Mouse (Mus musculus) left cerebral cortex, postnatal 25 days (tissue): ENCODE measurements around the gene Tmtc2. TPM values are rescaled to one million over a fixed set of nuclear protein-coding genes. Genes with fewer than 3 reads are reported as not detected.

Experiments
- DNase-seq, 2 experiments: peaks; one replicate each; pipeline ENCODE4 v3.0.0; 2022; ENCODE audit warnings: low spot score in 2 of 2, mixed read lengths in 1 of 2
- intact Hi-C: fragments of 180-260 bp; cut with DNase I; formaldehyde crosslinking; loops from one replicate; pipeline ENCODE4 v1.15.1; 2025
- total RNA-seq, 2 experiments: library from RNA; stranded (reverse); gene quantifications; 2 replicates each; pipeline ENCODE4 v1.2.3; 2021

Tmtc2 gene
- 10 to 100 TPM in 1 of 2 experiments, 1 to 10 TPM in 1; 9.9 to 10.4 TPM for total RNA-seq

DNA sequence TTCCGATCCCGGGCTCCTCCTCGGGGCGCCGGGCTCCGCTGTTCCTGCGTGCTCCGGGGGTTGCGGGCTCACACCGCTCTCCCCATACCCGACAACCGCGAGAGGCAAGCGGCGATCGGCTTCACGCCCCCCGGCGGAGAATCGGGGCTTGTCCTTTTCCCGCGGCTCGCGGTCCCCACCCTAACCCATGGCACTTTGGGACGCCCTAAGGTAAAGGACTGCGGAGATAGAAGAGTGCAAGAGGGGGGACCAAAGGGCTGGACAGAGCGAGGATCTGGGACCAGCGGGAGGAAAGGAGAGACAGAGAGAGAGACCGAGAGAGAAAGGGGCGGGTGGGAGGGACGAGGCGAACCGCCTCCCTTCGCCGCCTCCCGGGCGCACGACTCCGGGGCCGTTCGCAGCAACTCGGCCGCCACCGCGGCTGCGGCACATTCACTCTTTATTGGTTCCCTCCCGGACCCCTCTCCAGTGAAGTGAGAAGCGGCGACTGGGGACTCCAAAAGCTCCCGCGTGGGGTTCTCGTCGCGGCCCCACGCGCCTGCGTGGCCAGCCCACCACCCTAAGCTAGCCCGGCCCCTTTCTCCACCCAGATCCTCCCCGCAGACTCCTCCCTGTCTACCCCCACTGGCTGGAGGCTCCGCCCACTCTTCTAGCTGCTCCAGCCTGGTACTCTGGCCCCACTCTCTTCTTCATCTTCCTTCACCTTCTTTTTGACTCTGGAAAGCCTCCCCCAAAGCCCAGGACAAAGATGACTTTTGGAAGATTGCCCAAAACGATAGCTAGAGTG lies at the start of gene Tmtc2:
Gene Tmtc2, minus strand, starts transcription at position 544 of the 787 bp plus-strand sequence.
- peak; percentile 86 to 92 for DNase-seq
- intact Hi-C loops, result loop anchor here (2.0 to 10.0 kb wide), 6 partner anchors 92 to 1787 kb away; no protein-coding TSS in a partner anchor

DNA sequence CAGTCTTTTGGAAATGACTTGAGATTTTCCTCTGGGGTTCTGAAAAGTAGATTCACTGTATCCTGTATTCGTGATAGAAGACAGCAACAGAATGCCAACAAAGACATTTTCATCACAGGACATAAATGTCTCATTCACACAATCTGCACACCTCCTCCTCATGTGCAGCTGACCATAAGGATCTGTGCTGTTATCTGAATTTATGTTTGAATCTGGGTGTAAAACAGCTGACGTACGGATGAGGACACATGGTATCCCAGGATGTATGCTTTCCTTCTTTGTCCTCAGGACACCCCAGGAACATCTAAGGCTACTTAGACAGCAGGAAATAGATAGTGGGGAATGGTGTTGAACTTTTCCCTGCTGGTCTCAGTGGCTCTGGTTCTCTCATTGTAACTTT lies 37.9 kb upstream of the Tmtc2 start:
- intact Hi-C loops, result no loop called here
- peak in 1 of 2 experiments; percentile 57 for DNase-seq

DNA sequence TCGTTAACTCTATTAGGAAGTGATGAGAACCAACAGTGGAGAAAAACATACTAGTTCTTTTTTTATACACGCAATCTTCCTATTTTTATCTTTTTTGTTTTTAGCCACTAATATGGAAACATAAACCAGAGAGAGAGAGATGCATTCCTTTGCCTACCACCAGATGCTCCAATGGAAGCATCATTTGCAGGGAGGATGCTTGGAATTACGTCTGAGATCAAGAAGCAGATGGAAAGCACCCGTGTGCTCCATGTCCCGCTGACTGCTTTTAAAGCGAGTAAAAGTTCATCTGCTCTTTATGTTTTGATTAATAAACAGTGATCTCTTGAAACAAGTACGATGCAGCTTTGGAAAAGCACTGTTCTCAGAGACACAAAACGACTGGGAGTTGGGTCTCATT lies 24.6 kb upstream of the Tmtc2 start:
- no peak for DNase-seq
- intact Hi-C loops, result no loop called here

DNA sequence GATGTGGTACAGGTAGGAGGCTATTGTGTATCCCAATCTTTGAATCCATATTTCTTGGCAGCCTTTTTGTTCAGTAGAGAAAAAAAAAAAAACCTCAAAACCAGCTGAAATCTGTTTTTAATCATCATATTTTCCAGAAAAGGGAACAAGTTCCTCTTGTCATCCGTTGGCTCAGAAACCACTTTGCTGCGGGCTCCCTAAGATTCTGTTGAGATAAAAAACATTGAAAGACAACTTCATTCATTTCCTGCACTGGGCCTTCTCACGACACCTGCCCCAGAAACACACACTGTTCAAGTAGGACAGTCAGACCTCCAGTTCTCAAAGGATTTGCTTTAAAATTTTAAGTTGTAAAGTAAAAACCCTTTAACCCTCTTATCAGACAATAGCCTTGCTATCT lies 23.0 kb upstream of the Tmtc2 start:
- intact Hi-C loops, result no loop called here
- DNase-seq, result no peak

DNA sequence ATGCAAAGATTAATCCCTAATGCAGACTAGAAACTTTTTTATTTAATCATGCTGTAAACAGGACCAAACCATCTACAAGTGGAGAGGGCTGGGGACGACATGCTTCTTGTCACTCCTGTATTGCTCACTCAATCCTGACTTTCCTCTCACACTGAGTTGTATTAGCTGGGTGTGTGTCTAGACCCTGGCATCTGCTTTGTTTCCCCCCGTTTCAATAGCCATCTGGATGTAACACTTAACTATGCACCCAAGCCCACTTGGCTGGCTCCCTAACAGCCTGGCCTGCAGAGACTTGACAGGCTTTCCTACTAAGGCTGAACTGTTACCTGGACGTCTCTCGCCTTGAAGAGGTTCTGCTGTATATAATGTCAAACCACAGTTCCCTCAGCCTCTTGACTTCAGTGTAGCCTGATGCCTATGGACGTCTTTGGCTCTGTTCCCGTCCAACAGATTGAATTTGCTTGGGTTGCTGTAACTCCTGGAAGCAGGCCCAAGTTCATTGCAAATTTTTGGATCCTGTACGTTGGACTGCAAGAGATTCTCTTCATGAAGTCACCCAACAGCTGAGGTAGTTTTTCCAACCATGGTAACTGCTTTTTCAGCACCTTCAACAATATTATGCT lies 21.3 kb upstream of the Tmtc2 start:
- DNase-seq, result no peak
- intact Hi-C loops, result no loop called here

DNA sequence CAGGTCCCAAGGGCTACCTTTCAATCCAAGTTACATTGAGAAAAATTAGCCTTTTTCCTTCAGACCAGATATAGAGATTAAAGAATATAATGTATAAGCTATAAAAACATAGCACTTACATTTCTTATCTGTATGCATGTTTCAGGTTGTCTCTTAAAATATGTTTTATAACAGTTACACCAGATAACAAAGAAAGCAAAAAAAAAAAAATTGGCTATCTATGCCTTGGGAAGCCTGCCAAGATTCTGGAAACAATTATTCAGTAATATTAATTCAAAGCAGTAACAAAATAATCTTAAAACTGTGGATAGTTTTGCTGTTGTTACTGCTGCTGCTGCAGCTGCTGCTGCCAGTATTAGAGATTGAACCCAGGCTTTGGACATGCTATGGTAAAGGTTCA lies 13.9 kb upstream of the Tmtc2 start:
- intact Hi-C loops, result no loop called here
- DNase-seq, result no peak

DNA sequence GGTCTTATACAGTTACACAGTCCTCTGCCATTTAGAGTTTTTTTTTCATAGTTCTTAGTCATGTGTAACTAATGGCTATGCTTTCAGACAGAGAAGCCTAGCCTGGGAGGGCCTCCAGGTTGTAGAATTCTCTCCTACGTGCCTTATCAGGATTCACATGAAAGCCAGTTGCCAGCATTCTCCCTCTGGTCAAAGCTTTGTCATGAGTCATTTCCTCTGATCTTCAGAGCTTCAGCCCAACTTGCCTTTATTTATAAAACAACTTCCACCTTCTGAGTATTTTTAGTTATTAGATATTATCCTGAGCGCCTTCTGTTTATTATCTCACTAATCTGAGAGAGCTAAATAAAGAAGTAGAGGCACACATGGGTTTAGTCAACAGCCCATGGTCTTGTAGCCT lies 5.1 kb upstream of the Tmtc2 start:
- intact Hi-C loops, result loop anchor here (5.0 to 10.0 kb wide), 3 partner anchors 133 to 1595 kb away; no protein-coding TSS in a partner anchor
- DNase-seq, result no peak

DNA sequence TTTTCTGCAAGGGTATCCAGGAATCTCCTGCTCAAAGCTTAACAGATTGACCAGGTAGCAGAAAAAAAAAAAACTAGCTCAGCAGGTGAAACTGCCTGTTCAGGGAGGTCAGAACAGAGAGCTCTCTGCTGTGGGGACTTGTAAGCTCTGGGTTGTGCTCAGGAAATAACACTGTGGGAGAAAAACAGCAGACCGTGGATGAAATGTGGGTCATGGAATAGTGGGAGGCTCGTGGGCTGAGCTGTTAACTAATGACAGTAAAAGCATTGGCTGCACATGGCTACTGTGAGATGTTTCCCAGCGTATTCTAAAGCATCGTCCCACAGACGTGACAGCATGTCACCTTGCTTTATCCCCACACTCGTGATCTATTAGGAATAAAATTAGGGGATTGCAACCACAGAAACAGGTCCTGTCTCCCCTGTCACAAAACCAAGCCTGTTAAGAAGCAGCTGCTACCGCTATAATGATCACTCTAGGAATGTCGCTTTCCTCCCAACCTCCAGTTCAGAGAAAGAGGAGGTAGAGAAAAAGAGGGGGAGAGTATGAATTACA lies 4.1 kb upstream of the Tmtc2 start:
- peak; percentile 21 to 64 for DNase-seq
- intact Hi-C loops, result loop anchor here (5.0 to 10.0 kb wide), 3 partner anchors 134 to 1594 kb away; no protein-coding TSS in a partner anchor

DNA sequence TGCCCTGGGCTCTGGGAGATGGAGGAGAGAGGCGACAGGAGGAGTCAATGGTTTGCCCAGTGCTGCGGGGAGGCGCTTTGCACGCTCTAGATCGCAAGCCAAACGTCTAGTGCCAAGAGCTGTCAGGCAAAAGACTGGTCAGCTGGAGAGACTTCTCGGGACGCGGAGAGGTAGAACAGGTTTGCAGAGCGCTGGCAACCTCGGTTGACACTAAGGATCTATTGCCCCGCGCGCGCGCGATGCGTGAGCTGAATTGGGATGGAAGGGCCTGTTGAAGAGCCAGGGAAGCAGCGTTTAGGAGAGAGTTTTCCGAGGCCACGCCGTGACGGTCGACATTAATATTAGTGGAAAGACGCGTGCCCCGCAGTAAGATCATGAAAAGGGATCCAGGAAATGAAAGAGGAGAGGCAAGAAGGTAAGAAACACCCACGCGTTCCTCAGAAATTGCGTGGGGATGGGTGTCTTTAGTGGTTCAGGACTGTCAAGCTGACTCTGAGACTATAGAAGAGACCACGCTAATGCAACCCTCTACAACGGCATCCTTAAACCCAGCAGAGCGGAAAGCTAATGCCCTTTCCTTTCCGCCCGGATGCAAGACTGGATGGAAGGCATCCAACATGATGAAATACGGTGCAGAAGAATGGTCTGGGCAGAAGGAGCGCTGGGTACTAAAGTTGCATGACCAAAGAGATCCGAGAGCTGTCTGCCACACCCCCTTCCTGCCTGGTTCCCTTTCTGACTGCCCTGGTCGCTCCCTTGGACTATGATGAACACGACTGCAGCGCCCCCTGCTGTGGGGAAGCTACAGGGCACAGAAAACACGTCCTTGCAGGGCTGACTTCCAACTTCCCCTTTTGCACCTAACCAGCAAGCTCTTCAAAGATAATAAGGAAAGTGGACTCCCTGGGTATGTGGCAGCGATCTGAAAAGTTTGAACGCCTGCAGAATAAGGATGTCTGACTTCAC lies 727 bp upstream of the Tmtc2 start:
- DNase-seq, result peak; percentile 91 to 96
- intact Hi-C loops, result loop anchor here (2.0 to 10.0 kb wide), 7 partner anchors 93 to 1788 kb away; no protein-coding TSS in a partner anchor

DNA sequence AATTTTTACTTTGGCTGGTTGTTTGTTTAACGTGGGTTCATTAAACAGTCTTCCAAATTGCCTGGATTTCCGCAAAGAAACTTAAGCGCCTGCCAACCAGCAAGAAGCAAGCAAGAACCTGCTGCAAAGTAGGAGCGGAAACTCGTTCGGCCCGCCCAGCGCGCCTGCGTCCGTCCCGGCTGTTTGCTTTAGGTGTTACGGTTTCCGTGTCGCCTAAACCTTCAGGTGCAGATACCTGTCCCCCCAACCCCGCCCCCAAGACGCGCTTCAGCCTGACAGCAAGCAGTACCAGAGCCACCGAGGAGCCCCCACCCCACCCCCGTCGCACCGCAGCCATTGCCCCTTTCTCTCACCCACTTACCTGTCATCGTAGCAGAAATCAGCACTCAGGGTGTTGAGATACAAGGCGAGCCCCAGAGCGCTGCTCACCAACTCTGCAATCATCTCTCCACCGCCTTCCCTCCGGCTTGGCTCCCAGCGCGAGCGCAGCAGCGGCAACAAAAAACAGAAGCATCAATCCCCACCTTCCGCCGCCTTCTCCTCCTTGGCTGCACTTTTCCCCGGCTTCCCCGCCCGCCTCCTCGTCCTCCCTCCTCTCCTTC lies 844 bp downstream of the Tmtc2 start:
- intact Hi-C loops, result loop anchor here (5.0 to 10.0 kb wide), 5 partner anchors 91 to 1786 kb away; no protein-coding TSS in a partner anchor
- peak; percentile 22 to 62 for DNase-seq

DNA sequence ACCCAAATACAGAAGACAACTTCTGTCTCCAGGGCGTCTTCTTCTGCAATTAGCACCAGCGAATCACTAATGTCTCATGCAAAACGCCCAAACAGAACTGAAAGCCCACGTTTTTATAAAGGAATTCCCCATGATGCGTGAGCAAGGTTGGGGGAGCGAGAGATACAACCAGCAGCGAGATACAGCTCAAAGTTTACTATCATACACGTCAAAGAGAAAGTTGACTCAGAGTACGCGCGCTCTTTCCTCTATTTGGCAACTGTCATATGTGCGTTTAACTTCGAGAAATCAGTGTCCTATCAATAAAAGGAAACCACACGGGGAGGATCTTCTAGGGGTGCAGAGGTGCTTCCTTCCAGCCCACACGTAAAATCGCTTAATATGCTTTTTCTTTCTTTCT lies 1.4 kb downstream of the Tmtc2 start:
- intact Hi-C loops, result loop anchor here (5.0 to 10.0 kb wide), 5 partner anchors 91 to 1786 kb away; no protein-coding TSS in a partner anchor
- DNase-seq, result peak in 1 of 2 experiments; percentile 29

DNA sequence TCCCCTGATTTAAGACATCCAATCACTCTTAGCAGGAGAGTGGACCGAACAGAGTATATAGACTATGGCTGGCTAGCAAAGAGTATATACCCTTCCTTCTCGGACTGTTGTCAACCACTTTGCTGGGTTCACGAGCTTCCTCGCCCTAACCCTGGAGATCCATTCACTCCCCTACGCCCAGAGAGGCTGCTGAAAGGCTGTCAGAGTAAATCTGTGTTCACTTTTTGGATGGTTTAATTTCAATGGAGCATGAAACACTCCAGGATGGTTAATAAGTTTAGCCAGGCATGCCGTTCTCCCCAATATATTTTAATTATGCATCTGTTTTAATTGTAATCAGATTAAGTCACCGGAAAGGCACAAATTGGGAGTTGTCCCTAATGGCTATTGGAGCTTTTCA lies 1.9 kb downstream of the Tmtc2 start:
- intact Hi-C loops, result loop anchor here (5.0 to 10.0 kb wide), 5 partner anchors 90 to 1785 kb away; no protein-coding TSS in a partner anchor
- DNase-seq, result no peak

DNA sequence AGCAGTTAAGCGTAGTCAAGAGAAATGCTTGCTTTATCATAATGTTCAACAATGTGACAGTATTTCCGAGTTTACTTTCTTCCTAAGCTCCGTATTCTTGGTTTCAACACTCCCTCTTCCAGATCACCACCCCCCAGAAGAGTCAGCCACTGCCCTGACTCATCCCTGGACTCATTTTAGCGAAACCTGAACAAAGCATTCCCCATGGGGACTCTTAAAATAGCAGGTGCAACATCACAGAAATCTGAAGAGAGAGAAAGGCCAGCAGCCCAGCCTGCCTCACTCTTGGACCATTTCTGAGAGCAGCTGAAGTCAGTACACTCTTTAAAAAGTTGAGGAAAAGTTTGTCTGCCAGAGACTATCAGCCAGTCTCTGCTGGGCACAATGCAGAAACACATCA lies 2.4 kb downstream of the Tmtc2 start:
- DNase-seq, result peak in 1 of 2 experiments; percentile 45
- intact Hi-C loops, result loop anchor here (5.0 to 10.0 kb wide), 5 partner anchors 90 to 1785 kb away; no protein-coding TSS in a partner anchor

DNA sequence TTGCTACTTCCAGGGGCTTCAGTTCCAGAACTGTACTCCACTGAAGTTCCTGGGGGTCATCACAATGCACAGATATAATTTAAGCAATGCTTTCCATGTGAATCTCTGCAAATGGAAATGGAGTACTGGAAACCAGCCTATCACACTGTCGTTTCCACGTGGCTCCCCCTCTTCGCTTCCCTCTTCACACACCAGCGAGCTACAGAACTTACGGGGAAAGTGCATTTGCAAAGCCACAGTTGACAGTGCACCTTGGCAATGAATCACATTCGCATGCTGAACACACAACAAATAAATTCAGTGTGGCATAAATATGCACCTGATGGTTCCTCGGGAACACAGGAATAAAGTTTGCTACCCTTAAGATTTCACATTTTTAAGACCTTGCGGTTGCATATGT lies 3.2 kb downstream of the Tmtc2 start:
- DNase-seq, result no peak
- intact Hi-C loops, result loop anchor here (5.0 to 10.0 kb wide), 5 partner anchors 89 to 1784 kb away; no protein-coding TSS in a partner anchor

DNA sequence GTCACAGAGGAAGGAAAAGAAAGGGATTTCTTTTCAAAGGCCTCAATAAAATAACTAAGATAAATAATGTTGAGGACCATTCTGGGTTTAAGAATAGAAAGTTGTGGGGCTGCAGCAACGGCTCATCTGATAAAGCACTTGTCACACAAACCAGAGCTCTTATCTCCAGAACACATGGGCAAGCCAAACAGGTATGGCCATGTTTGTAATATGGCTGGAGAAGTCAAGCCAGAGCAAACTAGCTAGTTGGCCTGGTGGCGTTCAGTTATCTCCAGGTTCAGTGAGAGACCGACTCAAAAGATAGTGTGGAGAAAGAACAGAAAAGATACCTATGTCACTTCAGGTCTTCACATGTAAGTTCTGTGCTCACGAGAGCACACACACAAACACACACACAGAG lies 4.7 kb downstream of the Tmtc2 start:
- intact Hi-C loops, result no loop called here
- DNase-seq, result no peak

DNA sequence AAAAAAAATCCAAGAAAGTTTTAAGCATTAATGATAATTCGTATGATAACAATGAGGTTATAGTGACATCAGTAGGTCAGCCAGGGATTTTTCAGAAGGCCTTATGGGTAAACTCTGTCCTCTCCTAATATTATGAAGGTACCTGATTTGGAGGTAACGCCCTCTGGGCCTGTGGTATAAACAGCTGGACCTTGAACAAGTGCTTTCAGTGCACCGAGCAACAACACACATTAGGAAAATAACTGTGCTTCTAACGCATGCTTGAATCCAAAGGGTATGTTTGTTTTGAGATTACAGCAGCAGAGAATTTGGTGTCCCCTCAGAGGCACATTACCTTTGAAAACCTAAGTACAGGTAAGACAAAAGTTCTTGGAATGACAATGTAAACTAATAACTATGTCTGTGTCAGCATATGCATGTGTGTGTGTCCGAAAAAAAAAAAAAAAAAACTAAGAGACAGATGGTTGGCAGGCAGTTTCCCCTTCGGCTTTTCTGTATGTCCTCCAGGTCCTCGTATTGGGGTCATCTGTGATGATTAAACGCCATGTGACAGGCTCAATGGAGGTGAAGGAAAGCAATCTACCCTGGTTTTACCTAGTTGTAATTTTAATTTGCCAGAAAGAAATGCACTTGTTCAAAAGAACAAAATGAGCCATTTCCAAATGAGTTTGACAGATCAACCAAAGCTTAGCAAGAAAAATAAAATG lies 6.3 kb downstream of the Tmtc2 start:
- no peak for DNase-seq
- intact Hi-C loops, result no loop called here

DNA sequence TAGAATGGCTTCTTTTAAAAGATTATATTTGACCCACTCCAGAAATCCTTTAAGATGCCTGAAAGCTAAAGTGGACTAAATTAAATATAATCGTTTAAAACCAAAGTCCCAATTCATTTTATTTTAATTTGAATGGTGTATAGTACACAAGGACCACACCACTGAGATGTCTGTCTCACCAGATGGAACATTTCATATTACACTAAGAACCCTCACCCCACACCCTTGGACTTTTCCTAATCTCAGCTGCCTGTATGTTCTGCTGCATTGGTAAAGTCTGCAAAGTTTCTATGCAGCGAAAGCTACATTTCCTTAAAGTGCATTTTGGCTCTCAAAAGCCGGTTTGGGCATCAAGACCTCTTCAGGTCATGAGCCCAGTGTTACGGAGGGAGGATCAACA lies 12.7 kb downstream of the Tmtc2 start:
- no peak for DNase-seq
- intact Hi-C loops, result no loop called here

DNA sequence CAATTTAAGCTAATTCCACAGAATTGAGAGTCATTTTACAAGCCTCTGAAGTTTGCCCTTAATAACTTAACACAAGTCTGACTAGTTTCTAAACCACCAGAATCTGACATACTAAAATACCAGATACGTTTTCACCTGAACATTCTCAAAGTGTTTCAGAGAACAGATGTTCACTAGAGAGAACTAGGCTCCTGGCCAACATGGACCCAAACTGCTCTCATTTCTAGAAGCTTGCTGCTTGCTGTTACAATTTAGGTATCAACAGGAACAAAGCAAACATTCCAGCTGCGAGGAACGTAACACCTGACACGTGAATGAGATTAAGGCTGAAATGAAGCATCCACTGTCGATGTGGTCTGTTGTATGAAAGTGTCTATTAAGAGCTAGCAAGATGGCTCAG lies 16.7 kb downstream of the Tmtc2 start:
- DNase-seq, result peak in 1 of 2 experiments; percentile 14
- intact Hi-C loops, result no loop called here
